Mouse (Mus musculus) heart, embryonic 12.5 days (tissue): ENCODE measurements at regions not wholly inside any gene's neighbourhood (a gene's known extent, or its start where the extent isn't known, plus 50 kb on each side); places are given as distances from the start of the nearest gene placed in this dataset.

Experiments used
- ATAC-seq: fragments of 200-750 bp; cut with Nextera tagmentation; 2 replicates; pipeline ENCODE4 v1.8.0; 2017; ENCODE audit warnings: moderate TSS enrichment, moderate library complexity; ENCODE audit not compliant: insufficient number of reproducible peaks, low FRiP score
- H3K27ac ChIP-seq: fragments of 300-500 bp; sonication (generic); 2 replicates; pipeline ENCODE4 v1.5.1; 2016; ENCODE audit warnings: mild to moderate bottlenecking, moderate library complexity; ENCODE audit not compliant: poor library complexity, severe bottlenecking
- H3K27me3 ChIP-seq: fragments of 300-500 bp; sonication (generic); replicated peaks from 2 replicates; pipeline ENCODE4 v1.6.1; 2016; ENCODE audit warnings: mild to moderate bottlenecking, moderate library complexity
- H3K36me3 ChIP-seq: fragments of 300-500 bp; sonication (generic); 2 replicates; pipeline ENCODE4 v1.6.1; 2016; ENCODE audit warnings: mild to moderate bottlenecking, moderate library complexity
- H3K4me1 ChIP-seq: fragments of 300-500 bp; sonication (generic); replicated peaks from 2 replicates; pipeline ENCODE4 v1.6.1; 2016; ENCODE audit warnings: mild to moderate bottlenecking
- H3K4me2 ChIP-seq: fragments of 300-500 bp; sonication (generic); 2 replicates; pipeline ENCODE4 v1.6.1; 2016; ENCODE audit warnings: mild to moderate bottlenecking, moderate library complexity
- H3K4me3 ChIP-seq: fragments of 300-500 bp; sonication (generic); 2 replicates; pipeline ENCODE4 v1.5.1; 2016; ENCODE audit warnings: mild to moderate bottlenecking
- H3K9ac ChIP-seq: fragments of 300-500 bp; sonication (generic); 2 replicates; pipeline ENCODE4 v1.6.1; 2016; ENCODE audit warnings: mild to moderate bottlenecking, moderate library complexity
- H3K9me3 ChIP-seq: fragments of 300-500 bp; sonication (generic); replicated peaks from 2 replicates; pipeline ENCODE4 v1.6.1; 2016; ENCODE audit warnings: mild to moderate bottlenecking, moderate library complexity
- WGBS: fragments of 180-500 bp; shearing (Covaris S2); methylation state at CpG from one replicate; pipeline ENCODE4 v1.1.7; 2016; 5-methylcytosine and 5-hydroxymethylcytosine counted together

DNA sequence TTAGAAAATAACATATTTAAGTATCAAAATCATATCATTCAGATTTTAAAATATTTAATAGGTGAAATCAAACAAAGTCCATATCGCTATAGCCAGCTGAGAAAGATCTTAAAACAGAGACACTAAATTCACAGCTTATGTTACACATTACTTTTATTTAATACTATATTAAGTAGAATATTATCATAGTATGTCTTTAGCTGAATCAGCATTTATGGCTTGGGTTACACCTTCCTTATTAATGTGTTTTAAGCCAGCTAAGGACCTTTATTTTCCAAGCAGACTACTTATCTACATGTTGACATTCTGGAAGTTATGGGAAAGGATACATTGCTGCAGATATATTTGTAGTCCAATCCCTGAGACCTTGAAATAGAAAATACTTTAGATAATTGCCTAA lies 684.9 kb upstream of the Adgrl4 start:
- no peak overlapping the region for H3K9ac ChIP-seq
- H3K4me1 ChIP-seq = no peaks in the 10 kb centered on the region
- no peaks in the 10 kb centered on the region for H3K36me3 ChIP-seq
- no peak for ATAC-seq
- no peak overlapping the region for H3K27ac ChIP-seq
- 90% methylated on average over 1 of the region's 1 CpGs for WGBS
- no peaks in the 10 kb centered on the region for H3K9me3 ChIP-seq
- H3K4me2 ChIP-seq = no peak overlapping the region
- no peak overlapping the region for H3K4me3 ChIP-seq
- no peaks in the 10 kb centered on the region for H3K27me3 ChIP-seq

DNA sequence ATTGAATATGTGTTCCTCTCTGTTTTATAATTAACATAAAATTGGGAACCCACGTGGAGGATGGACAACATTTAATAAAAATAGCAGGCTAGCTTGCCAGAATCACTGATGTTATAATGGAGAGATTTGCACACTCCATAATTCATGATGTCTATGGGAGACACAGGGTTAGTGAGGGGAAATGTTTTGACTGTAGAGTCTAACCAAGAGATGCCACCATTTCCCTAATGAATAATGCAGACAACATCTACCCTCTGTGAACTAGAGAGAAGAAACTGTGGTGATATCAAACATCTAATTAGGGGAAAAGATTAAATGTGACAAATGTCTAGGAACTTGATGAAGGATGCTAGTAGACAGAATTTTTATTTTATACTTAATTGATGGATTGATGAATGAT lies 677.8 kb upstream of the Adgrl4 start:
- H3K27me3 ChIP-seq = no peaks in the 10 kb centered on the region
- H3K4me3 ChIP-seq = no peak overlapping the region
- 71% methylated on average over 1 of the region's 1 CpGs for WGBS
- no peak for ATAC-seq
- H3K36me3 ChIP-seq = no peaks in the 10 kb centered on the region
- H3K27ac ChIP-seq = no peak overlapping the region
- no peaks in the 10 kb centered on the region for H3K4me1 ChIP-seq
- H3K4me2 ChIP-seq = no peak overlapping the region
- no peaks in the 10 kb centered on the region for H3K9me3 ChIP-seq
- no peak overlapping the region for H3K9ac ChIP-seq

DNA sequence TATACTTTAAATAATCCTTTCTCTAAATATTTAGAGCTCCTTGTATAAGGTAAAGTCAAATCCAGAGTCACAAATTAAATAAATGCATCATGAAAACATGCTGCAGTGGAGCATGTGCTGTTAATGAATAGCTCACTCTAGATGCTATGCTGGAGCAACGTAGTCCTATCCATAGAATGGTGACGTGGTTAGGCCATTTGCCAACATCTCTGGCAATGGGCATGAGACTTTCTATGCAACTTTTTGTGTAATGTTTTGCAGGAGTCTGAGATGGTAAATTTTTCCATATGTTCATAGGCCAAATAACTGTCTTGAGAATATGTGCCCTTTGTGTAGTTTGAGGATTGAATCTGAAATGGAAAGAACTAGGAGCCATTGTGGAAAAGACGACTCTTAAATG lies 653.1 kb upstream of the Adgrl4 start:
- no peaks in the 10 kb centered on the region for H3K9me3 ChIP-seq
- H3K4me1 ChIP-seq = no peaks in the 10 kb centered on the region
- ATAC-seq = no peak
- H3K27ac ChIP-seq = no peak overlapping the region
- no peak overlapping the region for H3K4me3 ChIP-seq
- no peaks in the 10 kb centered on the region for H3K36me3 ChIP-seq
- no peak overlapping the region for H3K4me2 ChIP-seq
- WGBS = 80% methylated on average over 3 of the region's 3 CpGs
- H3K27me3 ChIP-seq = no peaks in the 10 kb centered on the region
- no peak overlapping the region for H3K9ac ChIP-seq

DNA sequence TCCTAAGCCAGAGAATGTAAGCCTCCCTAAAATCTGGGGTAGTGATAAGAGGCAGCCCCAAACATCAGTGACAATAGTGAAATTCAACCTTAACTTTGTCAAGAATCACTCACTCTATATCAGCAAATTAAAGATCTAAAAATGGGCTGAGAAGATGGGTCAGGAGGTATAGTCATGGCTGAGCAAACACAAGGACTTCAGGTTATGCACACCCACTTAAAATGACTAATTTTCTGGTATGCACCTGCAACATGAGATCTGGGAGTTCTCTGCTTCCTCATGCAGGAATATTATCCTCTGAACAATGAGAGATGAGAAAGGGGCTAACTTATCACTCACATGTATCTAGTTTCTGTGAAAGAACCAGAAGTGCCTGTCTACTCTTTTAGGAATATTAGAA lies 619.9 kb upstream of the Adgrl4 start:
- Histone ChIP-seq H3K9ac (no peak overlapping the region), H3K27me3 (no peaks in the 10 kb centered on the region)
- ATAC-seq = no peak

DNA sequence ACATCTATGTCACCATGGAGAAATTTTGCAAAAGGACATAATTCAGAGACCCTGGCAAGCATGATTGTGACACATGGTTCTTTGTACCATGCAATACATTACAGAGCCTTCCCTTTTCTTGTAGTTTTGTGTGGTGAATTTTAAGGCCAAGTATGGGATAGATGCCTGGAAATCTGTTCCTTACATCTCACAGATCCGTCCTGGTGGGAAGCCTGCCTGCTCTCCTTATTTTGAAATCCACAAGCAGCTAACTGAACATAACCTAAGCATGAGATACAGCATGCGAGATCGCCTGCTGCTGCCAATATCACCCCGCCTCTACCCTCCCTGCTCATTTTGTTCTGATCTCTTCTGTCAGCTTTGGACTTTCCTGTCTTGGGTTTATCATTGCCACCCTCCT lies 618.3 kb upstream of the Adgrl4 start:
- no peaks in the 10 kb centered on the region for H3K9me3 ChIP-seq
- H3K4me1 ChIP-seq = peaks cover 13% of the 10 kb centered on the region; the same call in 1 of the 2 replicates
- H3K36me3 ChIP-seq = no peaks in the 10 kb centered on the region
- ATAC-seq = no peak
- H3K9ac ChIP-seq = no peak overlapping the region
- H3K27me3 ChIP-seq = no peaks in the 10 kb centered on the region
- H3K4me2 ChIP-seq = no peak overlapping the region
- H3K4me3 ChIP-seq = no peak overlapping the region
- H3K27ac ChIP-seq = no peak overlapping the region
- 51% methylated on average over 4 of the region's 4 CpGs for WGBS

More for the DNA sequence above, 619.9 kb upstream of the Adgrl4 start:
- Histone ChIP-seq H3K4me2 (no peak overlapping the region), H3K27ac (no peak overlapping the region), H3K9me3 (no peaks in the 10 kb centered on the region), H3K36me3 (no peaks in the 10 kb centered on the region), H3K4me3 (no peak overlapping the region), H3K4me1 (0 out of 2 replicates have a peak, but pooled peaks cover 6% of the 10 kb centered on the region)

DNA sequence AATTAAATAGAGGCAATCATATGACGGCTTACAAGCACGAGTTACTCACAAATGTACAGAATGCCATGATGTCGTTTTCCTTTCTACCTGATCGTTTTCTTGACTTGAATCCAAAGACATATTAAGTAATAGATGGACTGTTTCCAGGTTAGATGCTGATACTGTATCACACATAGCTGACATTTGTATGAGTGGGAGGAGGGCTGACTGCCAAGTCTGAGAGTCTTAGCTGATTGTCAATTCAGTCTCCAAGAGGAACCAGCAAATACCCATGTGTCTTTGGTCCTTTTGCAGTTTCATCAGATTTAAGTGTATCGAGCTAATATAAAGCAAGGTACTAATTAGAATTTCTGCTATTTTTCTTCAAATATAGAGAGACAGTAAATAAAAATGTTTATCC lies 617.6 kb upstream of the Adgrl4 start:
- Histone ChIP-seq H3K4me3 (no peak overlapping the region), H3K27ac (no peak overlapping the region), H3K4me1 (peaks cover 13% of the 10 kb centered on the region; the same call in 1 of the 2 replicates), H3K27me3 (no peaks in the 10 kb centered on the region), H3K9me3 (no peaks in the 10 kb centered on the region), H3K9ac (no peak overlapping the region), H3K4me2 (no peak overlapping the region), H3K36me3 (no peaks in the 10 kb centered on the region)
- WGBS = 59% methylated on average over 5 of the region's 5 CpGs
- ATAC-seq = no peak

DNA sequence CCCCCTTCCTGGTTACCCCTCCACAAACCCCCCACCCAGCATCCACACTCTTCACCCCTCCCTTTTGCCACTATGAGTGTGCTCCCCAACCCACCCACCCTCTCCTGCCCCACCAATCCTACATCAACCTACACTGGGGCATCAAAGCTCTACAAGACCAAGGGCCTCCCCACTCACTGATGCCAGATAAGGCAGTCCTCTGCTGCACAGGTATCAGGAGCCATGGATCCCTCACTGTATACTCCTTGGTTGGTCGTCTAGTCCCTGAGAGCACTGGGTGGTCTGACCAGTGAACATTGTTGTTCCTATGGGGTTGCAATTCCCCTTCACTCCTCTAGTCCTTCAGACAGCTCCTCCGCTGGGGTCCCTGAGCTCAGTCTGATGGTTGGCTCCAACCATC lies 591.7 kb upstream of the Adgrl4 start:
- Histone ChIP-seq H3K9me3 (no peaks in the 10 kb centered on the region), H3K27ac (no peak overlapping the region), H3K36me3 (no peaks in the 10 kb centered on the region), H3K27me3 (no peaks in the 10 kb centered on the region), H3K4me2 (no peak overlapping the region), H3K9ac (no peak overlapping the region), H3K4me3 (no peak overlapping the region), H3K4me1 (no peaks in the 10 kb centered on the region)
- WGBS = 87% methylated on average over 2 of the region's 2 CpGs
- no peak for ATAC-seq

DNA sequence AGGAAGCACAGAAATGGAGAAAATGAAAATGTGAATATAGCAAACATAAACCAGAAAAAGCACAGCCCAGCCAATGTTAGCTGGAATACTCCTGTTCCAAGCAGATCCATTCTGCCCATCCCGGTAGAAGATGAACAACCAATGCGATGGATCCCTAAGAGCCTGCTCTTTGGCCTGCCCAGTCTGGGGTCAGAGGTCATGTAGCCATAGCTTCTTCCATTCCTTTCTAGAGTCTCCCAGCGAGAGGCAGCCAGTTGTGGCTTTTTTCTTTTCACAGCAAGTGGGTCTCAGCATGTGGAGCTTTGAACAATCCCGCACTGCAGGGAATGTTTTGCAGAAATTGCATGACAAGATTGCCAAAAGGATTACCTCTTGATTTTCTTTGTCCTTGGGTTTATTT lies 585.6 kb upstream of the Adgrl4 start:
- Histone ChIP-seq H3K9ac (no peak overlapping the region), H3K9me3 (no peaks in the 10 kb centered on the region), H3K4me2 (no peak overlapping the region), H3K27me3 (no peaks in the 10 kb centered on the region), H3K27ac (no peak overlapping the region), H3K4me3 (no peak overlapping the region), H3K36me3 (no peaks in the 10 kb centered on the region), H3K4me1 (no peaks in the 10 kb centered on the region)
- 64% methylated on average over 4 of the region's 4 CpGs for WGBS
- no peak for ATAC-seq

DNA sequence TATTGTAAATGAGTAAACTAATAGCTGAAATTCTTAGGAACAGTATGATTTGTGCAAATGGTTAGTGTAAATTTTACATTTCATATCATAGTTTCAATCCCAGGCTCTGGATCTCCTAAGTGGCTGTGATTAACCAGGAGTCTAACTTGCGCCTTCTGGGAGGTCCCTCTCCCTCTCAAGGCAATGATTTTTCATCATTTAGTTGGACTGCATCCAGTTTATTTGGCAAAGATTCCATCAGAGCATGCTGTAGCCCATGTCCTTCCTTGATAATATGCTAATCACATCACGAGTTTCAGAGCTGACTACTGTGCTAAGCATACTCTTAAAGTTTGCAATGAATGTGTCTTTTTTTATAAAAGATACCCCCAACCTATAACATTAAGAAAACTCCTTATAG lies 541.0 kb upstream of the Adgrl4 start:
- Histone ChIP-seq H3K27me3 (no peaks in the 10 kb centered on the region), H3K4me3 (no peak overlapping the region), H3K9me3 (no peaks in the 10 kb centered on the region), H3K4me1 (no peaks in the 10 kb centered on the region), H3K27ac (no peak overlapping the region), H3K9ac (no peak overlapping the region), H3K4me2 (no peak overlapping the region), H3K36me3 (no peaks in the 10 kb centered on the region)
- no peak for ATAC-seq
- WGBS = 71% methylated on average over 2 of the region's 2 CpGs

DNA sequence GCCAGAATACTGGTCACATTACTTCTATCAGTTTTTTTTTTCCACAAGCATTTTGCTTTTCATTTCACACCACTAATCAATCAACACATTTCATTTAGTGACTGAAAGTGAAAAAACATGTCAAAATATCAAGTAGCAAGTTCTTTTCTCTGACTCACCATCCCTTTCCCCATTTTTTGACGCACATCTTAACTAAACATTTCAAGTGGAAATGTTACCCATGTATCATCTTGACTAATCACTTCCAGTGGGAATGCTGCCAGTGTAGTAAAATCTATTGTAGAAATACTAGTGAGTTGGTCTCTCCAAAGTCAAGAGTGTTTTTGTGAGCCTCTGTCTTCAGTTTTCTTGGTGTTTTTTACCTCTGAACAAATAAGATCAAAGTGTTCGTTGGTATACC lies 527.6 kb upstream of the Adgrl4 start:
- Histone ChIP-seq H3K9me3 (no peaks in the 10 kb centered on the region), H3K4me2 (no peak overlapping the region), H3K9ac (no peak overlapping the region), H3K36me3 (no peaks in the 10 kb centered on the region), H3K27me3 (no peaks in the 10 kb centered on the region), H3K27ac (no peak overlapping the region), H3K4me3 (no peak overlapping the region), H3K4me1 (no peaks in the 10 kb centered on the region)
- WGBS = 61% methylated on average over 2 of the region's 2 CpGs
- no peak for ATAC-seq

DNA sequence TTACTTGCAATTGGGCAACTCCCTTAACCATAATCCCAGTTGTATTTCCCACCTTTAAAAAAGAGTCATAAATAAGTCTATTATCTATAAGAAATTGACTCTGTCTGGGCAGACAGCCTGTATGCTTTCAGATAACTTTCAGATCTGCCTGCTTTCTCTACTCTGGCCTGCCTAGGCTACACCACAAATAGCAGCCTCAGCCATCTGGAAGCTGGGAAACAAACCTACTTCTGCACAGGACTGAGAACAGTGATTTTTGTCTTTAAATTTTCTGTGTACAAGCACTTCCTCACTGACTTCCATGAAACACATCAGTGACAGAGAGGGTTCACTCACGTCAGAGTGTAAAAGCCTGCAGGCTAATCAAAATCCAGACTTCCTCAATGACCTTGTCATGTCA lies 482.8 kb upstream of the Adgrl4 start:
- no peak for ATAC-seq
- 33% methylated on average over 1 of the region's 1 CpGs for WGBS
- no peaks in the 10 kb centered on the region for H3K4me1 ChIP-seq
- no peak overlapping the region for H3K27ac ChIP-seq
- no peaks in the 10 kb centered on the region for H3K27me3 ChIP-seq
- no peak overlapping the region for H3K4me3 ChIP-seq
- no peaks in the 10 kb centered on the region for H3K9me3 ChIP-seq
- no peak overlapping the region for H3K9ac ChIP-seq
- no peaks in the 10 kb centered on the region for H3K36me3 ChIP-seq
- no peak overlapping the region for H3K4me2 ChIP-seq

DNA sequence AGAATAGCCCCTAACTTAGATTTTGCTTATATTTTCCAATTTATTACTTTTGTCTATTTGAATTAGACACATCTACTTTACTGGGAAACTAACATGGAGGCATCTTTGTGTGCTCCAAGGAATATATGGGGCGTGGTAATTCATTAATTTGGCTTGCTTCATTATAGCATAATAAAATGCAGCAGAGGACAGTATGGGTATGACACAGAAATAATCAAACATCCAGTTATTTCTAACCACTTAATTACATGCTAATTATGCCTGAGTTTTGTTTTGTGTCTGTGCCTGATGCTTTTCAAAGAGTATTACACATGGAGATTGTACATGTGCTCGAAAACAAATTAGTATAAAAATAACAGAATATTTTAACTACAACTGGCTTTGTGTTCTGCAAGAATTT lies 438.0 kb upstream of the Adgrl4 start:
- no peaks in the 10 kb centered on the region for H3K27me3 ChIP-seq
- ATAC-seq = no peak
- H3K4me2 ChIP-seq = no peak overlapping the region
- no peaks in the 10 kb centered on the region for H3K9me3 ChIP-seq
- H3K4me1 ChIP-seq = peaks cover 3% of the 10 kb centered on the region; the same call in 1 of the 2 replicates
- no peak overlapping the region for H3K27ac ChIP-seq
- no peak overlapping the region for H3K4me3 ChIP-seq
- 74% methylated on average over 2 of the region's 2 CpGs for WGBS
- no peak overlapping the region for H3K9ac ChIP-seq
- no peaks in the 10 kb centered on the region for H3K36me3 ChIP-seq
